Mouse (Mus musculus) CH12.LX (cell line): ENCODE data around the gene Klhdc4.

ENCODE experiments used
- CTCF ChIP-seq, 2 experiments: IDR thresholded peaks in 1 of 2; conservative IDR thresholded peaks in 1 of 2; 2 replicates each; pipeline ENCODE4 v1.5.1; 2011 to 2012; ENCODE audit warnings: low read depth in 2 of 2, low read length in 2 of 2, improper control_type of control experiment in 1 of 2, inconsistent platforms in 1 of 2, mild to moderate bottlenecking in 1 of 2, moderate library complexity in 1 of 2
- EP300 ChIP-seq: IDR thresholded peaks from 2 replicates; pipeline ENCODE4 v1.6.1; 2011; ENCODE audit warnings: low read length, improper control_type of control experiment
- GABPA ChIP-seq: IDR thresholded peaks from 2 replicates; pipeline ENCODE4 v1.6.1; 2012; ENCODE audit warnings: low read depth, low read length, improper control_type of control experiment, inconsistent platforms; ENCODE audit not compliant: insufficient replicate concordance
- HCFC1 ChIP-seq: IDR thresholded peaks from 2 replicates; pipeline ENCODE4 v1.6.1; 2012; ENCODE audit warnings: low read depth, mild to moderate bottlenecking, inconsistent platforms, low read length, improper control_type of control experiment
- IRF4 ChIP-seq: IDR thresholded peaks from 2 replicates; pipeline ENCODE4 v1.6.1; 2014; ENCODE audit warnings: low read depth, mild to moderate bottlenecking, inconsistent platforms, low read length, improper control_type of control experiment
- JUND ChIP-seq: conservative IDR thresholded peaks from 2 replicates; pipeline ENCODE4 v1.6.1; 2011; ENCODE audit warnings: low read depth, low read length, improper control_type of control experiment
- KAT2A ChIP-seq: IDR thresholded peaks from 2 replicates; pipeline ENCODE4 v1.6.1; 2012; ENCODE audit warnings: low read length, improper control_type of control experiment, inconsistent platforms; ENCODE audit not compliant: insufficient replicate concordance
- MAZ ChIP-seq: IDR thresholded peaks from 2 replicates; pipeline ENCODE4 v1.6.1; 2012; ENCODE audit warnings: low read depth, mild to moderate bottlenecking, inconsistent platforms, low read length, improper control_type of control experiment, moderate library complexity
- MXI1 ChIP-seq: IDR thresholded peaks from 2 replicates; pipeline ENCODE4 v1.6.1; 2011; ENCODE audit warnings: mild to moderate bottlenecking, low read depth, low read length, improper control_type of control experiment
- POLR2A ChIP-seq: IDR thresholded peaks from 2 replicates; pipeline ENCODE4 v1.6.1; 2011; ENCODE audit warnings: low read depth, mild to moderate bottlenecking, improper control_type of control experiment, low read length
- RCOR1 ChIP-seq: conservative IDR thresholded peaks from 2 replicates; pipeline ENCODE4 v1.6.1; 2012; ENCODE audit warnings: low read depth, mild to moderate bottlenecking, inconsistent platforms, low read length, improper control_type of control experiment
- SMC3 ChIP-seq: IDR thresholded peaks from 2 replicates; pipeline ENCODE4 v1.6.1; 2011; ENCODE audit warnings: low read depth, low read length, improper control_type of control experiment
- ZNF384 ChIP-seq: IDR thresholded peaks from 2 replicates; pipeline ENCODE4 v1.6.1; 2012; ENCODE audit warnings: low read depth, low read length, improper control_type of control experiment, inconsistent platforms

DNA sequence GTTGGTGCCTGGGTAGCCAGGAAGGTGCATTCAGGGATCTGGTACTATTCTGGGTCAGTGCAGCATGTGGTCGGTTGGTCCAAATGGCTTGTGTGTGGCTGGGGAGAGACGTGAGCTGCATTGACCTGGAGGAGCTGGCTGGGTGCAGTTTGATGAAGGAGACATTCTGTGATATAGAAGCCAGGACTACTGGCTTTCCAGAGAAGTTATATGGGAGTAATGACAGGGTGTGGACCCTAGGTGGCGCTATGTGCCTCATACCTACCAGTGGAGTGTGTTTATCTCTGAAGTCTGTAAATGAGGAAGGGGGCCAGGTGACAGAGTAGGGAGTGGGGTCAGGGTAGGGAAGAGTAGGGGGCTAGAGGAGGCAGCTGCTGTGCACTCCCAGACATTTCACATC, 78.9 kb downstream of the Klhdc4 start:
- TF ChIP-seq MXI1 (no peak), ZNF384 (no peak), CTCF (conservative IDR thresholded peaks at IDR 0.05 in 1 of 2, IDR thresholded peaks at IDR 0.05 in 1 of 2; ENCODE audit: low read depth in 2 of 2, low read length in 2 of 2) (peak; percentile 62 to 64), SMC3 (0 out of 2 replicates have a peak, but pooled peaks have one; percentile 7), IRF4 (no peak), RCOR1 (no peak), HCFC1 (no peak), MAZ (no peak), KAT2A (no peak), POLR2A (no peak), EP300 (no peak), JUND (no peak), GABPA (no peak)
